Mouse (Mus musculus) cerebellum, postnatal 14 days (tissue): ENCODE data around the gene B3glct.

ENCODE experiments used
- DNase-seq, 2 experiments: peaks; one replicate each; pipeline ENCODE4 v3.0.0; 2021; ENCODE audit warnings: mixed read lengths in 2 of 2

The B3glct gene

DNA sequence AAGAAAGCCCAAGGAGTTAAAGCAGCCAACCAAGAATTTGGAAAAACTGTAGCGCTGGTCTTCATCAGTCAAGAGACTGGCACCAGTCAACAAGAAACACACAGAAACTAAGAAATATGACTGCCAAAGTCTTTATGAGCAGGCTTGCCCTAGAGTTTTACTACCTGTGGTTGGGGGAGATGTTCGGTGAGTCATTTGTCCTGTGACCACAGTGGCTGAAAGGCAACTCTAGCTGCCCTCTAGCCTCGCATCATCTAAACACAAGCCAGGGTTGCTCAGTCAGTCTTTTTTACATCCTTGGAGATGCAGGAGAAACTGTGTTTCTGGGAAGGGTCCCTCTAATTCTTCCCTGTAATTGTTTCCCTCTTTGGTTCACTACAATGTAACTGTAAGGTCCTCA is 834 bp upstream of the B3glct start:
- DNase-seq: no peak

DNA sequence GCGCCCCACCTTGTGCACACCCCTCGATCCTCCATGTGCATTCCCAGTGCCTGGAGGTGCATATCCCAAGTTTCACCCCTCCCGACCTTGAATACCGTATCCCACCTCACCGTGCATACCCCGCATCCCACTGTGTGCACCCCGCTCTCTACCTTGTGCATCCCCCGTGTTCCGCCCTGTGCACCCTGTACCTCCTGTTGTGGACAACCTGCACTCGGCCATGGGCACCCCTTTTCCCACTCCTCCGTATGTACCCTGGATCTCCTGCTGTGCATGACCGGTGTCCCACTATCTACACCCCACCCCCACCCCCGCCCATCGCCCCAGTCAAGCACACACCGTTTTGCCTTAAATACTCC is 939 bp downstream of the B3glct start:
- DNase-seq: peak in 1 of 2 experiments; percentile 16

DNA sequence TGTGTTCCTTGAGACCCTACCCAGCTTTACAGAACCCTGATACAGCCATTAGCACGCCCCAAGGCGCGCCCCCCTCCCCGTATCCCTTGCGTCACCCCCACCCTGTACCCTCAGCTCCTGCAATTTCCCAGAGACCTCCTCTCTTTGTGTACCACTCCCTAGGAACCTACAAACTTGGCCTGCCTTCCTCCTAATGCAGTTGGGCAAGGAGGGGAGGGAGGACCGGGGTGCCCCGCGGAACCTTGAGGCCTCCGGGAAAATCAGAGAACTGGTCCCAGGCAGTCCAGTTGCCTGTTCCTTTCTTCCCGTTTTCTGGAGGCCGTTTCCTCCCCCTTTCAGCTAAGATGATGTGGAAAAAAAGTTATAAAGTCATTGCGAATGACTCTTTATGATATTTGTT is 1.3 kb downstream of the B3glct start:
- no peak for DNase-seq

DNA sequence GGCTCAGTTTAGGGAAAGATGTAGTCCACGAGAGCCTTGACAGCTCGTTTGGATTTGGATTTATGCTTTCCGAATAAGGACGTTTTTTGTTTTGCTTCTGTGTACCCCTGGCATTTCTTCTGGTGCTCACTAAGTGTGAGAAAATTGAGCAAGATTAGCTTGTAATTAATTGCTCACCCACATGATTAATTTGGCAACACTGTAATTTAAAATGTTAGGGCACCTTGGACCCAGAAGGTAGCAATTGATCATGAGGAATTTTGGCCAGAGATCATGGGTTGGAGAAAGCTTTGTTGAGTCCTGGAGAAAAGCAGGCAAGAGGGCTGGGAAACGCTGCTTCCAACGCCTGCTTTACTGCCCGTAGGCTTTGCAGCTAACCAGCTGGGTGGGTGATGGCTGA is 1.9 kb downstream of the B3glct start:
- no peak for DNase-seq

DNA sequence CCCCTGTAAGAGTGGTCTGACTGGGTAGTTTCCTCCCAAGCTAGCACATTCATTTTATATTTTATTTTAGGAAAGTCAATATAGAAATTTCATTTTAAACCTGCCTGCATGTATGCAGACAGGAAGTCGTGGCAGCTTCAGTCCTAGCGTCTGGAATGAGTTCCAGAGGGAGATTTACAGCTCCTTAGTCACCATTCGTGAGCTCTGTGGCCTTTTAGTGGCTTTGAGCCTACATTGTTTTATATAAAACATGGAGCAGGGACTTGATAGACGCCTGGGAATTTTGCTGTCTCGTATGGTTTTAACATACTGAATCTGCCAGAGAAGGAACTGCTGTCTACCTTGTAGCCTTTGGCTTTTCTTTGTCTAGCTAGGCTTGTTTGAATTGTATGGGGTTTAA is 2.9 kb downstream of the B3glct start:
- no peak for DNase-seq

DNA sequence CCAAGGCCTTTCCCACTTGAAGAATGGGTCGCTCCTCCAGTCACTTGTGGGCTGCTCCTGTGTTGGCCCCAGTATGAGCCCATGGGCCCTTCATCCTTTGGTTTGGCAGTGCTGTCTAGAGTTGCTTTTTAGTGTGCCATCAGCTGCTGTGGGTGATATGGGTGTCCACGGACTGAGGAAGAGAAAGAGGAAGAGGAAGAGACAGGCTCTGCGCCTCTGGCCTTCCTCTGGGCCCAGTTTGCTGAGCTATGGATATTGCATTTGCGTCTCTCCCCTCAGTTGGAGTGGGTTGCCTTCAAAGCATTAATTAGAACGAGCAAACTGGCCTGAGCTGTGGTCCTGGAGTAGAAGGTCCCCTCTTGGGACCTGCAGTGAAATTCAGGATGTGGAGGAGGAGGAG is 11.8 kb downstream of the B3glct start:
- no peak for DNase-seq

DNA sequence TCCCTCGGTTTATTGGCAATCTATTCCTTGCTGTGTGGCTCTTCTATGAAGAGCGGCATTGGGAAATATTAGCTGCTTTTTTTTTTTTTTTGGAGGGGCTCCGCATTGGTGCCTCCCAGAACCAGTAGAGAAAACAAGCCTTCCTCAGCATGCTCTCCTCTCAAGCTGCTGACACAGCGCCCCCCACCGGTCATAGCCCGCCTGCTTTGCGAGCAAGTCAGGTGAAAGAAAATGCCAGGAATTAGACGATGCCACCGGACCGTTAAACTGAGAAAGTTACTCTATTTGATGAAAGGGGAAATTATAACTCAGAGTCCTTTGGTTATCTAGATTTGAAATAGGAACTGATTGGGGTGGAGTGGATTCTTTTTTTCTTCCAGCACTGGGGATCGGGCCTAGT is 14.5 kb downstream of the B3glct start:
- DNase-seq: peak in 1 of 2 experiments; percentile 52

DNA sequence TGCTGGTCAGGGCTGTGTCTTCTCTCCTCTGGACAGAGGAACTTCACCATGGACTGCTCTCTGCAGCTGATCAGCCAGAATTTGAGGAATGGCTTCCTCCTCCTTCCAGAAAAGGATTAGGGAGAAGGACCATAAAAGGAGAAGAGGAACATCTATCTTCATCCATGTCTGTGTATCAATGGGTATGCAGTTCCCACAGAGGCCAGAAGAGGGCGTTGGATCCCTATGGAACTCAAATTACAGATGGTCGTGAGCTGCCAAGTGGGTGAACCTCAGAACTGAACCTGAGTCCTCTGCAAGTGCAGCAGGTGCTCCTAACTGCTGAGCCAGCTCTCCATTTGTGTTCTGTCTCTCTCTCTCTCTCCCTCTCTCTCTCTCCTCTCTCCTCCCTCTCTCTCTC is 15.2 kb downstream of the B3glct start:
- no peak for DNase-seq

DNA sequence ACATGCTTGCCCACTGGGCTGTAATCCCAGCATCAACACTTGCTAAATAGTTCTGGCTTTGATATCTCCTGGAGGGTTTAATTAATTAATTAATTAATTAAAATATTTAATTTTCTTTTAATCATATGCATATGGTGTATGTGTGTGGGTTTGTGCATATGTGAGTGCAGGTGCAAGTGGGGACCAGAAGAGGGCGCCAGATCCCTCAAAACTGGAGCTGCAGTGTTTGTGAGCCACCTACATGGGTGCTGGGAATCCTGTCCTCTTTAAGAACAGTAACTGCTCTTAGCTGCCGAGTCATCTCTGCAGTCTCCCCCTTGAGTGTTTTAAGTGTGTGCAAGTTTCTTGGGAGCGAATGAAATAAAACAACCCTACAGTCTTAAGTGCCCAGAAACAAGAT is 15.9 kb downstream of the B3glct start:
- no peak for DNase-seq

DNA sequence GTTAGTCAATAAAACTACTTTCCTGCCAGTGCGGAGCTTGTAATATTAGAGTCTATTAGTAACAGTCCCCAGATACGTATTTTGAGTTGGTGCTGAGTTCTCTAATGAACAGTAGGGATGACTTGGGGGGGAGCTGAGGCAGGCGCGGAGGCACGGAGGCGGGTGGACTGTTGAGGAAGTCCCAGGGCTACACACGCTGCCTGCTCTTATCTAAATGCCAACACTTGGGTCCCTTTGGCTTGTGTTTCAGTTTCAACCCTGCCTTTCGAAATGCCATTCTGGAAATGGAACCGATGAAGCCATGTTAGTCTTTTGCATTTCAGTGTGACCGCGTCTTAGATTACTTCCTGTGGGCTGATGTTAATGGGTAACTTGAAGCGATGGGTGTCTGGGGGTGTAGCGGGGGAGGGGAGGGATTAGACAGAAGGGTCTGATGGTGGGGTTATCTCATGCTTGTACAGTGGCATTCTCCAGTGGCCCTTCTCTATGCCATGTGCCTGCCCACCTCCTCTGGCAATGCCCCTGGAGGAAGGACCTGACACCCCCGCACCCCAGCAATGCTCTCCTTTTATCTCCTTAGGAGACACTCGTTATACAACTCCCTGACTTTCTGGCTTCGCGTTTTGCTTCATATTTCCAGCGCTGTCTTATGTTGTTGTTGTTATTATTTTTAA is 17.2 kb downstream of the B3glct start:
- no peak for DNase-seq

DNA sequence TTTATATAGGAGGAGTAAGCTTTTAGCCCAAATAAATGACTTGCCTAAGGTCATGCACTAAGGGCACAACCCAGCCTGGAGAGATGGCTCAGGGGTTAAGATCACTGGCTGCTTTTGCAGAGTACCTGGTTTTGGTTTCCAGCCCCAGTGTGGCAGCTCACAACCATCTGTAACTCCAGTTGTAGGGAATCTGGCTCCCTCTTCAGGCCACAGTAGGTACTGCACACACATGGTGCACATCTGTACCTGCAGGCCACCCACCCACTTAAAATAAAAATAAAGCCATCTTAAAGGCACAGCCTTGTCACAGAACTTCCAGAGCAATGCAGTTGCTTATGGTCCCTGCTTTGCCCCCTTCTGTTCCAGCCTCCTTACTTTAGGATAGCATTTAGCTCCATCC is 24.7 kb downstream of the B3glct start:
- no peak for DNase-seq

DNA sequence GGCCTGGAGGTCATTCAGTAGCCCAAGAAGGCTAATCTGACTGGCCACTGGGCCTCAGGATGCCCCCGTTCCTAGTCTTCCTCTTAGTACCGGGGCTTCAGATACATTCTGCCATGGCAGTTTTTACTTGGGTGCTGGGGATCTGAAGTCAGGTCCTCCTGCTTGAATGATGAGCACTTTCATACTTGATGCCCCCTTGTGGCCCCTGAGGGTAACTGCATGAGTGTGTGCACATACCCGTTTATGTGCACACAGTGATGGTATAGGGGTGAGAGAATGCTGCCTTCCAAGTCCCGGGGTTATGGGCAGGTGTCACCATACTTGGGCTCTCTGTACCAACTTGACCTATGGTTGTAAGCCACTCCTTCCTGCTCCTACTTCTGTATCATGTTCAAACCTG is 33.5 kb downstream of the B3glct start:
- no peak for DNase-seq

DNA sequence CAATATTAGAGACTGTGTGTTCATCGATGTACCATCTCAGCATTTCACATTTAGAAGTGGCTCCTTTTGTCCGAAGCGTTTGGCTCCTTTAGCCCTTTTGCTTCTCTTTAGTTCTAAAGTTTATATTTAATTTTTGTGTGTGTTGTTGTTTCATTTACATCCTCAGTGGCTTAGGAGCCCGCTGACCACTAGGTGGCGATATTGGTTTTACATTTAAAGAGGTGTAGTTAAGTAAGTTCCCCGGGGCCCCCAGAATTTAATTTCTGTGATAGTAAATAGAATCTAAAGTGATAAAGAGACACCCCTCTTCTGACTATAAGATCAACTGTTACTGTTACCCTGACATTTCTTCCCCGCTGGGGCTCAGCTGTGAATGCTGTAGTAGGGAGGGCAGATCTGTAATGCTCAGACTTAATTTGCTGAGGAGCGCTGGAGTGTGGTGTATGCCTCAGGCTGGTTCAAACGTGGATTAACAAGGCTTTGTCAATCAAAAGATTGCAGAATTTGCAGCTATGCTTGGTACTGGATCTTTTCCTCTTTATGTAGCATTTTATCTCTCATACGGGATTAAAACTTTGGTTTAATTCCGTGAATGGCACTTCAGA is 35.2 kb downstream of the B3glct start:
- peak; percentile 69 to 79 for DNase-seq

DNA sequence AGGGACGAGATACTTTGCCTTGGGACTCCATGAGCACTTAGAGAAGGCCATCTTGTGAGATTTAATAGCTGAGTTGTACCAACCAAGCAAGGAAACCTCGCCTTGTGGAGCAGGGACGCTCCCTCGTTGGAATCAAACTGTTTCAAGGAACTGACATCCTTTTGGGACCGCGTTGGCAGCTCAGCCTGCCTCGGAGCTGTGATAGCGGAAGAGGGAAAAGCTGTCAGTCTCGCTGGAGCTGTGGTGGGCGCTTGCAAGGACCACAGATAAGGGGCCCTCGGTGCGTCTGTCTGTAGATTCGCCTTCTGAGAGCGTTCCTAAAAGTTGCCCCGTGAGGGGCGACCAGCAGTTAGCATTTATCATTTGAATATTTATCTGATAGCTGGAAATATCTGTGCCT is 35.8 kb downstream of the B3glct start:
- no peak for DNase-seq

DNA sequence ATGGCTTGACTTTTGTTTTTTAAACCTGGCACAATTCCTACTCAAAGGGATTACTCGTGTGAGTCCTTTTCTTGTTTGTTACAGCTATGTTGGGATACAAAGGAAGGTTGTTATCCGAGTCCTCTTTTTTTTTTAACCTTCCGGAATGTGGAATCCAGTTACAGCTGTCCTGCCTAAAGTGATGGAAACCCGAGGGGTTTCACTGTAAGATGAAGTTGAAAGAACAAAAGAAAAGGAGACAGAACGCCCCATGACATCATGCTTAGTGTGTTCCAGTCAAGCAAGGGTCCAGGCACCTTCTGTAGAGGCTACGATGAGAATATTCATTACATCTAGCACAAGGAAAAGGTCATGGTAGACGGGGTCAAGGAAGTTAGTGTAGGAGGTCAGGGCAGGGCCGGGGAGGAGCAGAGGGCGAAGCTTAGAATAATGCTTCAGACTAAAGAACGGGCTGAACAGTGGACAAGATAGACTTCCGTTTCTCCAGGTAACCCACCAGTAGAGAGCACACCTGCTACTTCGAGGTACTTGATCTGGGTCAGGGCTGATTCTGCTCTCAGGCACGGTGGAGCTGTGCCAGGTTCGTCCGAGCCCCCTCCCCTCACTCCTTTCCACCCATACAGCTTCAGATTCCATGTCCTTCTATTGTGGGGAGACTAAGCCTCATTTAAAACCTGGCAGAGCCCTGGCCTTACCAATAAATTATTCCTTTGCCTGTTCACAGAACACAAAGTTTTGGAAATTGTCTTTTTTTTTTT is 37.7 kb downstream of the B3glct start:
- DNase-seq: peak; percentile 18 to 19

DNA sequence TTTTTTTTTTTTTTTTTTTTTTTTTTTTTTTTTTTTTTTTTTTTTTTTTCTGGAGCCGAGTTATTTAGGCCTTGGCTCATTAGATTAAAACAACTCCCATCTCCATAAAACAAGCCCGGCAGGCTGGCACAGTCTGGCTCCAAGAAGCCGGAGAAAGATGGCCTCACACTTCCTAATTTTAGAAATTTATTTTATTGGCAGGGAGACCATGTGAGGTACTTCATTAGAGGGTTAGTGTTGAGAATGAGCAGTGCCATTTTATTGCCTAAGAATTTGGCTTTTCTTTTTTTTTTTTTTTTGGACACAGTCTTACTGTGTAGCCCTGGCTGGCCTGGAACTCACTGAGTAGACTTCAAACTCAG is 38.3 kb downstream of the B3glct start:
- no peak for DNase-seq

DNA sequence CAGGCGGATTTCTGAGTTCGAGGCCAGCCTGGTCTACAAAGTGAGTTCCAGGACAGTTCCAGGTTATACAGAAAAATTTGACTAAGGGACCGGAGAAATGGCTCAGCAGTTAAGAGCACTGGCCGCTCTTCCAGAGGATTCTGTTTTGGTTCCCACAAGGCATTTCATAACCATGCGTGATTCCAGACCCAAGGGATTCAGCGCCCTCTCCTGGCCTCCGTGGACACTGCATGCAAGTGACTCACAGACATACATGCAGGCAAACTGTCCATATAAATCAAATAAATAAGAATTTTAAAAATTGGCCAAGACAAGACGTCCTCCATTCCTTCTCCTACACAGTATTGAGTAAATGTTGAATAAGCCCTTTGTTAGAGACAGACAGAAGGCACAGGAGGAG is 53.7 kb downstream of the B3glct start:
- peak in 1 of 2 experiments; percentile 13 for DNase-seq

DNA sequence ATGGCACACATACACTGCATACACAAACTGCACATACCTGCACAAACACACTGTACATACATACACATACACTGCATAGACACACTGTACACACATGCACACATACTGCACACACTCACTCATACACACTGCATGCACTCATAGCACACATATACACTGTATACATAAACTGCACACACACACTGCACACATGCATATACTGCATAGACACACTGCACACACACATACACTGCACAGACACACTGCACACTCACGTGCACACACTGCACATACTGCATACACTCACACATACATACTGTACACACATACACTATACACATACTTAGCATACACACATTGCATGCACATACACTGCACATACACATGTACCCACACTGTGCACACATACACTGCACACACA is 59.2 kb downstream of the B3glct start:
- no peak for DNase-seq

DNA sequence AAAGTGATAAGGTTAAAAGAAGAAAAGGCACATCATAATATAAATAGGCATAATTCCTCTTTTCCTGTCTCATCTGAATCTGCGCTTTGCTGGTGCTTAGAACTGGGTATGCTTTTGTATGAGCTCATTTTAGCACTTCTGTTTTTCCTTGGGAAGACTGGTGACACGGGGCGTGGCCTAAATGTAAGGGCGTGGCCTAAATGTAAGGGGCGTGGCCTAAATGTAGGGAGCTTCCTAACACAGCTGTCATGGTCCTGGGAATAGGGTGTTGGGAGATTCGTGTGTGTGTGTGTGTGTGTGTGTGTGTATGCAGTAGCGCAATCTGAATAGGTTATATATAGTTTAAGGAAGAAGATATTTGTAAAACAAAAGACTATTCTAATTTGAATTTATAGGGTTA is 62.1 kb downstream of the B3glct start:
- DNase-seq: no peak

DNA sequence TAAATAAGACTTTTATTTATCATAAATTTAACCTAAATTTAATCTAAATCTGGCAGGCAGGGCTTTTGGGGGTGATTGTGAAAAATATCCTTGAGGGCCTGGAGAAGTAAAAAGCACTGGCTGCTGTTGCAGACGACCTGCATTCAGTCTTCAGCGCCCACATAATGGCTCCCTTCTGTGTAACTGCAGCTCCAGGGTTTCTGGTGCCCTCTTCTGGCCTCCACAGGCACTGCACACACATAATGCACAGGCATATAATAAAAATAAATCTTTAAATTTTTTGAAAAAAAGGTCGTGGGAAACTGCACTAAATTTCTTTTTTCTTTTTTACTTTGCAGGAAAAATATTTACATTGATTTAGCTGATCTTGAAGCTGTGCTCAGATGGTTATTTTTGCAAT is 62.7 kb downstream of the B3glct start:
- no peak for DNase-seq

DNA sequence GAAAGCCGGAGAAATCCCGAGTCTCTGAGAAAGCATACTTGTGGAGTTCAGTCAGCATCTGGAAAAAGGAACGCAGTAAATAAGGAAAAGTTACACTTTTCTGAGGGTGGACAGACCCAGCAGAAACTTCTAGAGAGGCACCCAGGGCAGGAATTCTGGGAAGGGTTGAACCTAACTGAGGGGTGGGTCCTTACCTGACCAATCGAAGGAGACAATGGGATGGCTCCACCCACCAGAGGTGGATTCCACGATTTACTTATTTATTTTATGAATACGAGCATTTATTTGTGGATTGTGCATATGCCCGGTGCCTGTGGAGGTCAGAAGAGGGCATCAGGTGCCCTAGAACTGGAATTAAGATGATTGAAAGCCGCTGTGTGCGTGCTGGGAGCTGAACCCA is 64.3 kb downstream of the B3glct start:
- no peak for DNase-seq

DNA sequence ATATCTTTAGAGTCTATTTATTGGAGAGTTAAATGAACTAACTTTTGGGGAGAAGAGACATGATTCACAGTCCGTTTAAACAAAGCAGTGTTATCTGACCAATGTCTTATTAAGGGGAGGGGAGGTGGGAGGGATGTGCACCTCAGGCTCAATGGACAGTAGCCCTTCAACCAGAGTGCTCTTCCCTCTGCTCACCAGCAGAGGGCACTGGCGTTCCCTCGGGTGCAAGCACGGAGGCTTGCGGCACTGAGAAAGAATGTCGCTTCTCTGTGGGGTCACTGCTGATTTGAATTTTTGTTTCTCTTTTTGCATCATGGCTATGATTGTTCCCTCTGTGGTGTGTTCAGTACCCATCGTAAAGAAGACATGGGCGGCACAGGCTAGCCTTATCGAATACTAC is 67.0 kb downstream of the B3glct start:
- DNase-seq: peak; percentile 8 to 27

DNA sequence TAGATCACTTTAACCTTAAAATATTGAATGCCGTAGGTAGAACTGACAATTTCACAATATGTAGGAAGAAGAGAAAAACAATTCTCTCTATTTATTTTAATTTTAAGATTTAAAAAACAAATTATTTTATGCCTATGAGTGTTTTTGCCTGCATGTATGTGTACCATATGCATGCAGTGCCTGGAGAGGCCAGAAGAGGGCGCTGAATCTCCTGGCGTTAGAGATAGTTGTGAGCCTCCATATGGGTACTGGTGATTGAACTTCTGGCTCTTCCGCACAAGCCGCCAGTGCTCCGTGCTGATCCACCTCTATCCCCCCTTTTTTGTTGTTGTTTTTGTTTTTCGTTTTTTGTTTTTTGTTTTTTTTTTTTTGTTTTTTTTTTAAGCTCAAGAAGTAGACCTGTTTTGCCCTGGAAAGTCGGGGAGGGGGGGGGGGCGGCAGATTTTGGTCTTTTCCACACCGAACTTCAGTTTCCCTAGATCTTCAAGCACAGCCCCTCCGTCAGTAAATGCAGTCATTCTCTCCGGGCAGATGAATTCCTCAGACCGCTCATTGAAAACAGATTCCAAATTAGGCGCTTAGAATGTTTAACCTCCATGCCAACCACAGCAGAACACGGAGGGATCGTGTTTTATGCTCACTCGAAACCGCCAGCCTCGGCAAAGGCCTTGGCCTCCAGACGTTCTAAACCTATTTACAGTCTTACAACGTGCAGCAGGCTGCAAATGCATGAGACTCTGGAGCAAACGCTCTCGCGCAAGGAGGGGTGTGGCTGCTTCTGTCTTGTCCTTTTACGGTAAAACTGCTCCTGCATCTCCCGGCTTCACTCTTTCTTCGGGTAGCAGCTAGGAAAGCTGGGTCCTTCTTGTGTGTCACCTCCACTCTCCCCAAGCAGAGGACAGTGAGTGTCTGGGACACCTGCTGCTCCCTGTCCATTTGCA is 70.9 kb downstream of the B3glct start:
- no peak for DNase-seq
